Mouse (Mus musculus) liver, embryonic 11.5 days (tissue): ENCODE results near the gene Mfsd9. TPM values are rescaled to one million over a fixed set of nuclear protein-coding genes. Genes with fewer than 3 reads are reported as not detected.
"Not testable (repeated sequence)": the region's sequence is repeated elsewhere in the genome, so short reads cannot be mapped to it uniquely, and the experiment has no call there.

ENCODE experiments used
- ATAC-seq: fragments of 200-750 bp; cut with Nextera tagmentation; replicated peaks from 2 replicates; pipeline ENCODE4 v1.8.0; 2017; ENCODE audit warnings: moderate number of reproducible peaks, mild to moderate bottlenecking, moderate TSS enrichment, moderate library complexity; ENCODE audit not compliant: low FRiP score
- DNase-seq: peaks from one replicate; pipeline ENCODE4 v3.0.0-alpha.2; 2017; ENCODE audit warnings: low spot score
- H3K27ac ChIP-seq: fragments of 300-500 bp; sonication (generic); 2 replicates; pipeline ENCODE4 v1.5.1; 2014; ENCODE audit warnings: mild to moderate bottlenecking, low read depth, low read length, control low read depth
- H3K27me3 ChIP-seq: fragments of 300-500 bp; sonication (generic); replicated peaks from 2 replicates; pipeline ENCODE4 v1.6.1; 2014; ENCODE audit warnings: low read length, mixed read lengths; ENCODE audit not compliant: control insufficient read depth, insufficient read depth
- H3K36me3 ChIP-seq: fragments of 300-500 bp; sonication (generic); 2 replicates; pipeline ENCODE4 v1.6.1; 2014; ENCODE audit warnings: mild to moderate bottlenecking, low read length, moderate library complexity, mixed read lengths; ENCODE audit not compliant: control insufficient read depth, insufficient read depth
- H3K4me1 ChIP-seq: fragments of 300-500 bp; sonication (generic); replicated peaks from 2 replicates; pipeline ENCODE4 v1.6.1; 2014; ENCODE audit warnings: low read length, mixed read lengths; ENCODE audit not compliant: control insufficient read depth, insufficient read depth
- H3K4me2 ChIP-seq: fragments of 300-500 bp; sonication (generic); 2 replicates; pipeline ENCODE4 v1.6.1; 2014; ENCODE audit warnings: mild to moderate bottlenecking, control low read depth, moderate library complexity
- H3K4me3 ChIP-seq: fragments of 300-500 bp; sonication (generic); 2 replicates; pipeline ENCODE4 v1.5.1; 2014; ENCODE audit warnings: low read depth, low read length, control low read depth
- H3K9ac ChIP-seq: fragments of 300-500 bp; sonication (generic); 2 replicates; pipeline ENCODE4 v1.6.1; 2014; ENCODE audit warnings: low read depth, low read length, control low read depth
- H3K9me3 ChIP-seq: fragments of 300-500 bp; sonication (generic); 2 replicates; pipeline ENCODE4 v1.6.1; 2016; ENCODE audit warnings: low read length, inconsistent platforms, mixed read lengths; ENCODE audit not compliant: control insufficient read depth
- WGBS: fragments of 180-500 bp; shearing (Covaris S2); extraction: QIAGEN DNeasy Blood & Tissue Kit; methylation state at CpG from one replicate; pipeline ENCODE4 v1.1.7; 2014; 5-methylcytosine and 5-hydroxymethylcytosine counted together
- polyA plus RNA-seq: library from polyadenylated mRNA; unstranded; fragments of >200 nt; fragmentation: Nextera tagmentation; extraction: Ambion mirVana; gene quantifications from 2 replicates; pipeline ENCODE4 v1.2.1, GENCODE M21; 2014

Gene Mfsd9
- polyA plus RNA-seq, 1 experiment from 2014 or later = 2.1 TPM

GRCm38 (mm10) chr1:40746089-40746488 lies 44.4 kb downstream of the Mfsd9 start:
- Histone ChIP-seq H3K9ac (no peak overlapping the region), H3K27ac (no peak overlapping the region), H3K4me3 (no peak overlapping the region), H3K9me3 (no peaks in the 10 kb centered on the region), H3K4me2 (no peak overlapping the region), H3K27me3 (no peaks in the 10 kb centered on the region), H3K4me1 (no peaks in the 10 kb centered on the region), H3K36me3 (no peaks in the 10 kb centered on the region)
- no peak for DNase-seq
- ATAC-seq = no peak
- 68% methylated on average over 5 of the region's 5 CpGs for WGBS

- Histone ChIP-seq H3K4me2 (no peak overlapping the region), H3K36me3 (no peaks in the 10 kb centered on the region), H3K9ac (no peak overlapping the region), H3K4me3 (no peak overlapping the region), H3K9me3 (no peaks in the 10 kb centered on the region), H3K27me3 (no peaks in the 10 kb centered on the region), H3K4me1 (no peaks in the 10 kb centered on the region), H3K27ac (no peak overlapping the region)
- 72% methylated on average over 2 of the region's 2 CpGs for WGBS
- ATAC-seq = no peak
- DNase-seq = no peak
Measured at GRCm38 (mm10) chr1:40740739-40741138, 49.7 kb downstream of the Mfsd9 start.

- not testable (repeated sequence) for DNase-seq, H3K36me3 ChIP-seq, ATAC-seq, H3K27ac ChIP-seq, H3K4me3 ChIP-seq, H3K9me3 ChIP-seq, H3K27me3 ChIP-seq, H3K9ac ChIP-seq, H3K4me2 ChIP-seq, H3K4me1 ChIP-seq
- 90% methylated on average over 9 of the region's 9 CpGs for WGBS
Measured at GRCm38 (mm10) chr1:40738246-40738645, 52.2 kb downstream of the Mfsd9 start.

GRCm38 (mm10) chr1:40737671-40738070 lies 52.8 kb downstream of the Mfsd9 start:
- WGBS = 70% methylated on average over 8 of the region's 8 CpGs
- Histone ChIP-seq H3K27ac (no peak overlapping the region), H3K4me1 (no peaks in the 10 kb centered on the region), H3K4me2 (no peak overlapping the region), H3K4me3 (no peak overlapping the region), H3K36me3 (no peaks in the 10 kb centered on the region), H3K27me3 (no peaks in the 10 kb centered on the region), H3K9ac (no peak overlapping the region), H3K9me3 (no peaks in the 10 kb centered on the region)
- ATAC-seq = no peak
- DNase-seq = no peak

GRCm38 (mm10) chr1:40728636-40729035 lies 61.9 kb downstream of the Mfsd9 start:
- Histone ChIP-seq H3K36me3 (no peaks in the 10 kb centered on the region), H3K27ac (no peak overlapping the region), H3K27me3 (no peaks in the 10 kb centered on the region), H3K4me2 (no peak overlapping the region), H3K9me3 (no peaks in the 10 kb centered on the region), H3K4me3 (no peak overlapping the region), H3K9ac (no peak overlapping the region), H3K4me1 (no peaks in the 10 kb centered on the region)
- WGBS = 97% methylated on average over 1 of the region's 1 CpGs
- no peak for ATAC-seq
- no peak for DNase-seq

- WGBS = 79% methylated on average over 7 of the region's 7 CpGs
- Histone ChIP-seq H3K27ac (no peak overlapping the region), H3K4me1 (no peaks in the 10 kb centered on the region), H3K27me3 (no peaks in the 10 kb centered on the region), H3K36me3 (no peaks in the 10 kb centered on the region), H3K9ac (no peak overlapping the region), H3K4me2 (no peak overlapping the region), H3K4me3 (no peak overlapping the region), H3K9me3 (no peaks in the 10 kb centered on the region)
- ATAC-seq (no peak), DNase-seq (no peak)
Measured at GRCm38 (mm10) chr1:40727404-40727803, 63.1 kb downstream of the Mfsd9 start.

GRCm38 (mm10) chr1:40726051-40726450 lies 64.4 kb downstream of the Mfsd9 start:
- WGBS = 89% methylated on average over 10 of the region's 10 CpGs
- no peak for ATAC-seq

More at GRCm38 (mm10) chr1:40726051-40726450, 64.4 kb downstream of the Mfsd9 start:
- Histone ChIP-seq H3K9ac (no peak overlapping the region), H3K27ac (no peak overlapping the region), H3K4me2 (no peak overlapping the region), H3K4me1 (no peaks in the 10 kb centered on the region), H3K36me3 (no peaks in the 10 kb centered on the region), H3K4me3 (no peak overlapping the region), H3K9me3 (no peaks in the 10 kb centered on the region), H3K27me3 (no peaks in the 10 kb centered on the region)
- no peak for DNase-seq

Other genes starting within 250 kb of the Mfsd9 start
- gene Slc9a4, start 210.6 kb downstream of the Mfsd9 start, polyA plus RNA-seq = not detected in 2 replicates
- not detected in 2 replicates for gene Slc9a2, start 110.1 kb downstream of the Mfsd9 start, polyA plus RNA-seq
- 0.22 TPM in 1 of 2 replicates, not detected in the other for gene Tmem182, start 14.9 kb upstream of the Mfsd9 start, polyA plus RNA-seq